Mouse (Mus musculus) heart, adult 2 months (tissue): ENCODE measurements at regions not wholly inside any gene's neighbourhood (a gene's known extent, or its start where the extent isn't known, plus 50 kb on each side); places are given as distances from the start of the nearest gene placed in this dataset.
A peak's percentile ranks its signal among the peaks of the same experiment; 100 is the strongest.

ENCODE experiments used
- DNase-seq, 2 experiments: peaks; one replicate each; pipeline ENCODE4 v3.0.0; 2021
- H3K27ac ChIP-seq: fragments of 200-600 bp; 2 replicates; pipeline ENCODE4 v1.8.1; 2022
- H3K27me3 ChIP-seq: fragments of 200-500 bp; 2 replicates; pipeline ENCODE4 v1.6.1; 2012; ENCODE audit warnings: mild to moderate bottlenecking, low read length, inconsistent platforms, mixed read lengths; ENCODE audit not compliant: control insufficient read depth, insufficient read depth
- H3K36me3 ChIP-seq: fragments of 200-500 bp; 2 replicates; pipeline ENCODE4 v1.6.1; 2012; ENCODE audit warnings: low read length, inconsistent platforms; ENCODE audit not compliant: control insufficient read depth, insufficient read depth
- H3K4me1 ChIP-seq: fragments of 200-500 bp; 2 replicates; pipeline ENCODE4 v1.6.1; 2011; ENCODE audit warnings: low read length; ENCODE audit not compliant: control insufficient read depth, insufficient read depth
- H3K4me3 ChIP-seq: fragments of 200-600 bp; 2 replicates; pipeline ENCODE4 v1.8.1; 2022
- H3K79me2 ChIP-seq: fragments of 200-500 bp; replicated peaks from 2 replicates; pipeline ENCODE4 v1.6.1; 2012; ENCODE audit warnings: mild to moderate bottlenecking, inconsistent platforms, low read length, moderate library complexity, mixed read lengths; ENCODE audit not compliant: control insufficient read depth, insufficient read depth
- H3K9ac ChIP-seq: fragments of 200-500 bp; 2 replicates; pipeline ENCODE4 v1.6.1; 2012; ENCODE audit warnings: low read depth, mild to moderate bottlenecking, control low read depth, inconsistent platforms, low read length, mixed read lengths
- CTCF ChIP-seq: fragments of 200-600 bp; IDR thresholded peaks from 2 replicates; pipeline ENCODE4 v1.8.1; 2022; ENCODE audit warnings: antibody characterized with exemption, mild to moderate bottlenecking, moderate library complexity
- EP300 ChIP-seq: fragments of 200-500 bp; IDR thresholded peaks from 2 replicates; pipeline ENCODE4 v1.6.1; 2011; ENCODE audit warnings: low read depth, low read length, control low read depth; ENCODE audit not compliant: insufficient read depth
- POLR2A ChIP-seq: fragments of 200-500 bp; IDR thresholded peaks from 2 replicates; pipeline ENCODE4 v1.6.1; 2011; ENCODE audit warnings: mild to moderate bottlenecking, low read depth, low read length, control low read depth; ENCODE audit not compliant: insufficient read depth
- WGBS: fragments of 180-500 bp; shearing (Covaris S2); methylation state at CpG from one replicate; pipeline ENCODE4 v1.1.7; 2018; 5-methylcytosine and 5-hydroxymethylcytosine counted together
- intact Hi-C: fragments of 180-260 bp; cut with DNase I; formaldehyde crosslinking; loops from one replicate; pipeline ENCODE4 v1.15.1; 2025

- intact Hi-C loops, result no loop called here
- H3K36me3 ChIP-seq, result no peaks in the 10 kb centered on the region
- TF ChIP-seq POLR2A, result no peak
- no peak for TF ChIP-seq EP300
- TF ChIP-seq CTCF, result no peak
- H3K27me3 ChIP-seq, result no peaks in the 10 kb centered on the region
- 51% methylated on average over 4 of the region's 4 CpGs for WGBS
- no peak overlapping the region for H3K9ac ChIP-seq
- H3K27ac ChIP-seq, result no peak overlapping the region
- no peak for DNase-seq
- H3K4me3 ChIP-seq, result no peak overlapping the region
- no peaks in the 10 kb centered on the region for H3K79me2 ChIP-seq
- H3K4me1 ChIP-seq, result no peaks in the 10 kb centered on the region
Measured at GRCm38 (mm10) chr9:63861418-63861817, 103.6 kb upstream of the Smad3 start.

GRCm38 (mm10) chr9:63860196-63860595 is 102.4 kb upstream of the Smad3 start:
- H3K4me1 ChIP-seq, result no peaks in the 10 kb centered on the region
- H3K27ac ChIP-seq, result no peak overlapping the region
- no peaks in the 10 kb centered on the region for H3K79me2 ChIP-seq
- no peak for DNase-seq
- no peaks in the 10 kb centered on the region for H3K27me3 ChIP-seq
- no peak overlapping the region for H3K4me3 ChIP-seq
- TF ChIP-seq POLR2A (no peak), EP300 (no peak), CTCF (no peak)
- intact Hi-C loops, result no loop called here
- no peak overlapping the region for H3K9ac ChIP-seq
- no peaks in the 10 kb centered on the region for H3K36me3 ChIP-seq
- 81% methylated on average over 2 of the region's 2 CpGs for WGBS

- Histone ChIP-seq H3K36me3 (no peaks in the 10 kb centered on the region), H3K4me3 (no peak overlapping the region), H3K4me1 (no peaks in the 10 kb centered on the region; the same call in 1 of the 2 replicates), H3K27ac (no peak overlapping the region), H3K9ac (no peak overlapping the region), H3K27me3 (no peaks in the 10 kb centered on the region), H3K79me2 (no peaks in the 10 kb centered on the region)
- intact Hi-C loops, result no loop called here
- no peak for DNase-seq
- TF ChIP-seq EP300 (no peak), POLR2A (no peak), CTCF (no peak)
- WGBS, result 71% methylated on average over 9 of the region's 9 CpGs
Measured at GRCm38 (mm10) chr9:63856065-63856736, 98.4 kb upstream of the Smad3 start.

- Histone ChIP-seq H3K79me2 (no peaks in the 10 kb centered on the region), H3K4me1 (no peaks in the 10 kb centered on the region; the same call in 1 of the 2 replicates), H3K36me3 (no peaks in the 10 kb centered on the region), H3K27me3 (no peaks in the 10 kb centered on the region), H3K9ac (no peak overlapping the region), H3K27ac (no peak overlapping the region), H3K4me3 (no peak overlapping the region)
- no peak for TF ChIP-seq POLR2A
- no peak for TF ChIP-seq EP300
- intact Hi-C loops, result no loop called here
- WGBS, result 56% methylated on average over 12 of the region's 12 CpGs
- no peak for DNase-seq
Measured at GRCm38 (mm10) chr9:63851809-63852208, 94.0 kb upstream of the Smad3 start.

GRCm38 (mm10) chr9:63850316-63850693 is 92.5 kb upstream of the Smad3 start:
- no peak for TF ChIP-seq EP300
- no peaks in the 10 kb centered on the region for H3K27me3 ChIP-seq
- H3K27ac ChIP-seq, result no peak overlapping the region
- intact Hi-C loops, result no loop called here
- no peak overlapping the region for H3K9ac ChIP-seq
- no peaks in the 10 kb centered on the region; the same call in 1 of the 2 replicates for H3K4me1 ChIP-seq
- H3K4me3 ChIP-seq, result no peak overlapping the region
- H3K36me3 ChIP-seq, result no peaks in the 10 kb centered on the region
- DNase-seq, result no peak
- no peaks in the 10 kb centered on the region for H3K79me2 ChIP-seq
- WGBS, result 69% methylated on average over 2 of the region's 2 CpGs

- Histone ChIP-seq H3K4me3 (no peak overlapping the region), H3K4me1 (no peaks in the 10 kb centered on the region; the same call in 1 of the 2 replicates), H3K27me3 (no peaks in the 10 kb centered on the region), H3K9ac (no peak overlapping the region), H3K36me3 (no peaks in the 10 kb centered on the region), H3K27ac (no peak overlapping the region), H3K79me2 (no peaks in the 10 kb centered on the region)
- WGBS, result 80% methylated on average over 12 of the region's 12 CpGs
- no peak for TF ChIP-seq POLR2A
- TF ChIP-seq CTCF, result peak; percentile 37
- no peak for DNase-seq
- intact Hi-C loops, result no loop called here
Measured at GRCm38 (mm10) chr9:63849564-63850315, 91.9 kb upstream of the Smad3 start.
